Mouse (Mus musculus) 416B (cell line): ENCODE measurements around the gene Dcdc2a.
A peak's percentile ranks its signal among the peaks of the same experiment; 100 is the strongest.

Source experiments
- DNase-seq: peaks from one replicate; pipeline ENCODE4 v3.0.0; 2011; ENCODE audit warnings: low read depth

The Dcdc2a gene

GRCm38 (mm10) chr13:25097348-25097747 lies 41.5 kb downstream of the Dcdc2a start:
- DNase-seq = no peak

GRCm38 (mm10) chr13:25098578-25098977 lies 42.8 kb downstream of the Dcdc2a start:
- DNase-seq = no peak

- DNase-seq = no peak
Measured at GRCm38 (mm10) chr13:25099508-25099907, 43.7 kb downstream of the Dcdc2a start.

- DNase-seq = no peak
Measured at GRCm38 (mm10) chr13:25100581-25100980, 44.8 kb downstream of the Dcdc2a start.

- no peak for DNase-seq
Measured at GRCm38 (mm10) chr13:25105671-25106070, 49.9 kb downstream of the Dcdc2a start.

- DNase-seq = no peak
Measured at GRCm38 (mm10) chr13:25106740-25107139, 50.9 kb downstream of the Dcdc2a start.

- DNase-seq = no peak
Measured at GRCm38 (mm10) chr13:25108353-25108752, 52.5 kb downstream of the Dcdc2a start.

GRCm38 (mm10) chr13:25110592-25111095 lies 54.8 kb downstream of the Dcdc2a start:
- DNase-seq = no peak

GRCm38 (mm10) chr13:25115429-25115881 lies 59.7 kb downstream of the Dcdc2a start:
- peak; percentile 8 for DNase-seq

- DNase-seq = peak; percentile 66
Measured at GRCm38 (mm10) chr13:25115971-25116370, 60.2 kb downstream of the Dcdc2a start.

- no peak for DNase-seq
Measured at GRCm38 (mm10) chr13:25122740-25123335, 67.0 kb downstream of the Dcdc2a start.

- no peak for DNase-seq
Measured at GRCm38 (mm10) chr13:25127216-25127615, 71.4 kb downstream of the Dcdc2a start.

GRCm38 (mm10) chr13:25127806-25128205 lies 72.0 kb downstream of the Dcdc2a start:
- DNase-seq = no peak

GRCm38 (mm10) chr13:25128766-25129165 lies 73.0 kb downstream of the Dcdc2a start:
- DNase-seq = no peak

GRCm38 (mm10) chr13:25143066-25143465 lies 87.3 kb downstream of the Dcdc2a start:
- DNase-seq = no peak

GRCm38 (mm10) chr13:25144093-25144492 lies 88.3 kb downstream of the Dcdc2a start:
- DNase-seq = no peak

- DNase-seq = no peak
Measured at GRCm38 (mm10) chr13:25146232-25146631, 90.4 kb downstream of the Dcdc2a start.

GRCm38 (mm10) chr13:25150154-25150781 lies 94.5 kb downstream of the Dcdc2a start:
- DNase-seq = no peak

- no peak for DNase-seq
Measured at GRCm38 (mm10) chr13:25150861-25151260, 95.1 kb downstream of the Dcdc2a start.

GRCm38 (mm10) chr13:25159917-25160316 lies 104.1 kb downstream of the Dcdc2a start:
- no peak for DNase-seq

GRCm38 (mm10) chr13:25160804-25161203 lies 105.0 kb downstream of the Dcdc2a start:
- DNase-seq = no peak

GRCm38 (mm10) chr13:25162594-25162993 lies 106.8 kb downstream of the Dcdc2a start:
- no peak for DNase-seq

- no peak for DNase-seq
Measured at GRCm38 (mm10) chr13:25168891-25169290, 113.1 kb downstream of the Dcdc2a start.

GRCm38 (mm10) chr13:25177835-25178234 lies 122.0 kb downstream of the Dcdc2a start:
- no peak for DNase-seq
